Mouse (Mus musculus): ENCODE measurements around the gene Zbed5.
"Not testable (repeated sequence)": the region's sequence is repeated elsewhere in the genome, so short reads cannot be mapped to it uniquely, and the experiment has no call there.

Zbed5 gene

GRCm38 (mm10) chr5:129895198-129896088 is at the start of gene Zbed5:
Zbed5 (plus strand) TSS chr5:129895723.
- peak; percentile 99 for ATAC-seq (ENCODE audit: insufficient number of reproducible peaks, low FRiP score, low TSS enrichment)

GRCm38 (mm10) chr5:129846752-129847557 is 48.6 kb upstream of the Zbed5 start, which contains the start of gene Sumf2:
Sumf2 (plus strand) TSS chr5:129846986.
- peak; percentile 98 for ATAC-seq (ENCODE audit: insufficient number of reproducible peaks, low FRiP score, low TSS enrichment)

GRCm38 (mm10) chr5:129847558-129847820 is 48.0 kb upstream of the Zbed5 start:
- no peak for ATAC-seq (ENCODE audit: insufficient number of reproducible peaks, low FRiP score, low TSS enrichment)

GRCm38 (mm10) chr5:129855163-129855562 is 40.4 kb upstream of the Zbed5 start:
- ATAC-seq (ENCODE audit: insufficient number of reproducible peaks, low FRiP score, low TSS enrichment): no peak

- ATAC-seq (ENCODE audit: insufficient number of reproducible peaks, low FRiP score, low TSS enrichment): no peak
Observed at GRCm38 (mm10) chr5:129856414-129856813, 39.1 kb upstream of the Zbed5 start.

GRCm38 (mm10) chr5:129862325-129862724 is 33.2 kb upstream of the Zbed5 start:
- no peak for ATAC-seq (ENCODE audit: insufficient number of reproducible peaks, low FRiP score, low TSS enrichment)

GRCm38 (mm10) chr5:129864467-129864866 is 31.1 kb upstream of the Zbed5 start:
- no peak for ATAC-seq (ENCODE audit: insufficient number of reproducible peaks, low FRiP score, low TSS enrichment)

- no peak for ATAC-seq (ENCODE audit: insufficient number of reproducible peaks, low FRiP score, low TSS enrichment)
Observed at GRCm38 (mm10) chr5:129865841-129866240, 29.7 kb upstream of the Zbed5 start.

GRCm38 (mm10) chr5:129869238-129869995 is 26.1 kb upstream of the Zbed5 start:
- ATAC-seq (ENCODE audit: insufficient number of reproducible peaks, low FRiP score, low TSS enrichment): no peak

GRCm38 (mm10) chr5:129871238-129871637 is 24.3 kb upstream of the Zbed5 start:
- ATAC-seq (ENCODE audit: insufficient number of reproducible peaks, low FRiP score, low TSS enrichment): no peak

GRCm38 (mm10) chr5:129873942-129874341 is 21.6 kb upstream of the Zbed5 start:
- no peak for ATAC-seq (ENCODE audit: insufficient number of reproducible peaks, low FRiP score, low TSS enrichment)

- ATAC-seq (ENCODE audit: insufficient number of reproducible peaks, low FRiP score, low TSS enrichment): no peak
Observed at GRCm38 (mm10) chr5:129875098-129875497, 20.4 kb upstream of the Zbed5 start.

- no peak for ATAC-seq (ENCODE audit: insufficient number of reproducible peaks, low FRiP score, low TSS enrichment)
Observed at GRCm38 (mm10) chr5:129877731-129878455, 17.6 kb upstream of the Zbed5 start.

GRCm38 (mm10) chr5:129878946-129879345 is 16.6 kb upstream of the Zbed5 start:
- no peak for ATAC-seq (ENCODE audit: insufficient number of reproducible peaks, low FRiP score, low TSS enrichment)

- no peak for ATAC-seq (ENCODE audit: insufficient number of reproducible peaks, low FRiP score, low TSS enrichment)
Observed at GRCm38 (mm10) chr5:129879888-129880287, 15.6 kb upstream of the Zbed5 start.

GRCm38 (mm10) chr5:129886271-129886670 is 9.3 kb upstream of the Zbed5 start:
- ATAC-seq (ENCODE audit: insufficient number of reproducible peaks, low FRiP score, low TSS enrichment): no peak

GRCm38 (mm10) chr5:129886911-129887636 is 8.4 kb upstream of the Zbed5 start, which contains the start of gene Chchd2:
Chchd2 (minus strand) TSS chr5:129887470.
- peak; percentile 100 for ATAC-seq (ENCODE audit: insufficient number of reproducible peaks, low FRiP score, low TSS enrichment)

- not testable (repeated sequence) for ATAC-seq (ENCODE audit: insufficient number of reproducible peaks, low FRiP score, low TSS enrichment)
Observed at GRCm38 (mm10) chr5:129890390-129890789, 5.1 kb upstream of the Zbed5 start.

GRCm38 (mm10) chr5:129898449-129898848 is 2.9 kb downstream of the Zbed5 start, which contains the start of gene Phkg1:
Phkg1 (minus strand) TSS chr5:129898549.
- ATAC-seq (ENCODE audit: insufficient number of reproducible peaks, low FRiP score, low TSS enrichment): no peak

Data from cerebellum, adult (tissue).